Mouse (Mus musculus) heart, postnatal 0 days (tissue): ENCODE data around the gene Mon2.

Experiments
- CTCF ChIP-seq: IDR thresholded peaks from 2 replicates; pipeline ENCODE4 v1.5.1; 2016; ENCODE audit warnings: antibody characterized with exemption, control low read depth, low read depth
- EP300 ChIP-seq: IDR thresholded peaks from 2 replicates; pipeline ENCODE4 v1.6.1; 2016; ENCODE audit warnings: antibody characterized with exemption, low read depth

- TF ChIP-seq CTCF (no peak), EP300 (no peak)
Observed at GRCm38 (mm10) chr10:122950966-122951365, 125.3 kb downstream of the Mon2 start.
